Mouse (Mus musculus): Measurements from ENCODE around the gene Tbx6.

DNA sequence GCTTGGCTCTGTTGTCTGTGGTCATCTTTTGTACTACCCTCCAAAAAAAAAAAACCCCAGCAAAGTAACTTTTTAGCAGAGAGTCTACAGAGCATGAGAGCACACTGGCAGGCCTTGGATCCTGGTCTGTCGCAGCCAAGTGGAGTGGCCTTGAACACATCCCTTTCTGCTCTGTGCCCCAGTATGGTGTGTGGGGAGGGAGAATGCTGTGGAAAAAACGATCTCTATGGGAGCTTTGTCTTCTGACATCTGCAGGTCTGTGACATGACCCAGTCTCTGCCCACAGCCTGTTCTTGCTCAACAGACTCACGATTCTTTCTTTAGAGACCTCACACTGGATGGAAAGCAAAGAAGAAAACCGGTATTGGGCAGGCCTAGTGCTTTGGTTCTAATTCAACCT lies 20.3 kb upstream of the Tbx6 start:
- no peak for TF ChIP-seq GATA1 (IDR thresholded peaks at IDR 0.05; ENCODE audit: borderline replicate concordance, low read length)
- no peak for TF ChIP-seq FLI1 (IDR thresholded peaks at IDR 0.05; ENCODE audit: low read length)

Data from megakaryocyte, embryonic 14.5 days (primary cell).